Mouse (Mus musculus) heart, embryonic 16.5 days (tissue): ENCODE measurements at regions not wholly inside any gene's neighbourhood (a gene's known extent, or its start where the extent isn't known, plus 50 kb on each side); places are given as distances from the start of the nearest gene placed in this dataset.
A peak's percentile ranks its signal among the peaks of the same experiment; 100 is the strongest.

Source experiments
- ATAC-seq: fragments of 200-750 bp; cut with Nextera tagmentation; replicated peaks from 2 replicates; pipeline ENCODE4 v1.8.0; 2017; ENCODE audit warnings: moderate number of reproducible peaks; ENCODE audit not compliant: insufficient read depth, low FRiP score; ENCODE audit errors: extremely low read depth
- H3K27ac ChIP-seq: fragments of 300-500 bp; sonication (generic); 2 replicates; pipeline ENCODE4 v1.5.1; 2014; ENCODE audit warnings: mild to moderate bottlenecking, low read length, control low read depth, moderate library complexity
- H3K27me3 ChIP-seq: fragments of 300-500 bp; sonication (generic); 2 replicates; pipeline ENCODE4 v1.6.1; 2014; ENCODE audit warnings: low read length, mixed read lengths; ENCODE audit not compliant: control insufficient read depth, insufficient read depth
- H3K36me3 ChIP-seq: fragments of 300-500 bp; sonication (generic); 2 replicates; pipeline ENCODE4 v1.6.1; 2014; ENCODE audit not compliant: control insufficient read depth, insufficient read depth
- H3K4me1 ChIP-seq: fragments of 300-500 bp; sonication (generic); 2 replicates; pipeline ENCODE4 v1.6.1; 2014; ENCODE audit warnings: low read length, mixed read lengths; ENCODE audit not compliant: control insufficient read depth, insufficient read depth
- H3K4me2 ChIP-seq: fragments of 300-500 bp; sonication (generic); 2 replicates; pipeline ENCODE4 v1.6.1; 2014; ENCODE audit warnings: low read depth, mild to moderate bottlenecking, control low read depth, low read length
- H3K4me3 ChIP-seq: fragments of 300-500 bp; sonication (generic); 2 replicates; pipeline ENCODE4 v1.5.1; 2014; ENCODE audit warnings: mild to moderate bottlenecking, control low read depth, low read length
- H3K9ac ChIP-seq: fragments of 300-500 bp; sonication (generic); 2 replicates; pipeline ENCODE4 v1.6.1; 2014; ENCODE audit warnings: low read length, control low read depth
- H3K9me3 ChIP-seq: fragments of 300-500 bp; sonication (generic); replicated peaks from 2 replicates; pipeline ENCODE4 v1.6.1; 2016; ENCODE audit warnings: low read length; ENCODE audit not compliant: control insufficient read depth
- WGBS: fragments of 180-500 bp; shearing (Covaris S2); extraction: QIAGEN DNeasy Blood & Tissue Kit; methylation state at CpG from one replicate; pipeline ENCODE4 v1.1.7; 2014; 5-methylcytosine and 5-hydroxymethylcytosine counted together

DNA sequence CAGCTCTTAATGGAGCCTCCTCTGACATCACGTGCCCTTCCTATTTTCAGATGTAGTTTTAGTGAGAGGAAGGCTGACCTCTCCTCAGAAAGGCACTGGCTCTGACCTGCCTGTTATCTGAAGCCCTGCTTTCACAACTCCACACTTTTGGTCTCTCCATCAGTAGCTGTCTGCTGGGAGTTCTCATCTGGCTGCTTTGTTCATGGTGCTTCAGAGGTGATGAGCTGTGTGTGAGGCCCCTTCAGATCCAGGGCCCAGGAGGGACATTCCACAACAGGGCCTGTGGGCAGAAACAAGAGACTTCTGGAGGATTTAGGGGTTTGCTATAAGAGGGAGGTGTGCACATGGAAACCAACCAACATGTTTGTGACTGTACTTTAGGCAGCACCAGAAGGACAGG, 50.8 kb upstream of the Fhl2 start:
- no peak overlapping the region for H3K4me3 ChIP-seq
- 0 out of 2 replicates have a peak overlapping the region, but pooled peaks have one; percentile 3 for H3K4me2 ChIP-seq
- no peaks in the 10 kb centered on the region for H3K36me3 ChIP-seq
- no peak overlapping the region for H3K9ac ChIP-seq
- H3K27ac ChIP-seq: peak overlapping the region; percentile 88
- WGBS: 24% methylated on average over 1 of the region's 1 CpGs
- peaks cover 21% of the 10 kb centered on the region for H3K4me1 ChIP-seq
- no peaks in the 10 kb centered on the region for H3K27me3 ChIP-seq
- no peaks in the 10 kb centered on the region for H3K9me3 ChIP-seq
- peak; percentile 96 for ATAC-seq

DNA sequence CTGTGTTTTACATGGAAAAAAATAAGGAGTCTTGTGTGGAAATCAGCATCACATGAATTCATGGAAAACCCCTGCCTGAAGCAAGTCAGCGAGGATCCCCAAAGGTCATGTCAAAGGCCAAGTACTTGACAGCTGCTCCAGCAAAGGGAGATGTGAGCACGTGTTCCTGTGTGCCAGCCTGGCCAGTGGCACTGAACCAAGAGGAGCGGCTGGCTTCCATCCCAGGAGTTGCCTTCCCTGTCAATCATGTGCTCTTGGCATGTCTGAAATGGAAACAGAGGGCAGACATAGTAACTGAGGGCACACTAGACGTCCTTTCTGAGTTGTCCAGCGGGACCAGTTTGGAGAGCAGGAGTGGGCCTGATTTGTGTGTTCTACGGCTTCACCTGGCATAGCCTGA, 53.5 kb upstream of the Fhl2 start:
- peaks cover 21% of the 10 kb centered on the region for H3K4me1 ChIP-seq
- 45% methylated on average over 6 of the region's 6 CpGs for WGBS
- no peak overlapping the region for H3K4me3 ChIP-seq
- peak; percentile 47 for ATAC-seq
- no peaks in the 10 kb centered on the region for H3K36me3 ChIP-seq
- no peaks in the 10 kb centered on the region for H3K27me3 ChIP-seq
- H3K27ac ChIP-seq: peak overlapping the region; percentile 83
- no peak overlapping the region; the same call in 1 of the 2 replicates for H3K9ac ChIP-seq
- H3K4me2 ChIP-seq: no peak overlapping the region
- H3K9me3 ChIP-seq: no peaks in the 10 kb centered on the region

DNA sequence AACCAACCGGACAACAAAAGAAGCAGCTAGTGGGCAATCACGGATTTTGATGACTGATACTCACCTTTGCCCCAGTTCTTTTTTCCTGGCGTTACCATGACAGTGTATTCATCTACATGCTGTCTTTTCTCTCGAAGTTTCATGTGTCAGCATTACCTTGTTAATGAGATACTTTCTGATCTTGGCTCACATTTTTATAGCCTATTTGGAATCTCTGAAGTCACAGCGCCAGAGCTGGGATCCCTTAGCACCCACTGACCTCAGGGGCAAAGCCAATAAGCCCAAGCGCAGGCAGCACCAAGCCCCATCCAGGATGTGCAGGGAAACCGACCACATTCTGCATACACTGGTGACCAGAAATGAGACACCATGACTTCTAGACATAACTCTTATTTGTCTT, 54.6 kb upstream of the Fhl2 start:
- 87% methylated on average over 7 of the region's 7 CpGs for WGBS
- Histone ChIP-seq H3K4me1 (peaks cover 25% of the 10 kb centered on the region), H3K36me3 (no peaks in the 10 kb centered on the region), H3K9ac (no peak overlapping the region), H3K4me2 (no peak overlapping the region), H3K27ac (no peak overlapping the region), H3K4me3 (no peak overlapping the region), H3K9me3 (no peaks in the 10 kb centered on the region), H3K27me3 (no peaks in the 10 kb centered on the region)
- no peak for ATAC-seq

DNA sequence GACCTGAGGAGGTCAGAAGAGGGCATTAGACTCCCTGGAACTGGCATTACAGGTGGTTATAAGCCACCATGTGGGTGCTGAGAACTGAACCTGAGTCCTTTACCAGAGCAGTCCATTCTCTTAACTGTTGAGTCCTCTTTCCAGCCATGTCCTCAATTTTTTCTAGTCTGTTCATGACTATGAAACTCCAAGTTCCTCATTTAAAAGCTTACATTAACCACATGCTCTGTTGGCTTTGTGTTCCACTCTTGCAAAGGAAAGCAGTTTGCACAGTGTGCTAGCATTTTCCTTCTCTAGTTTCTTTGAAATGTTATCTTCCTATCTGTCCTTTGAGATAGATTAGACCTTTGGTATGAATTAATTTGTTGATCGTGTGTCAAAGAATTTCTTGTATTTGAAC, 57.3 kb upstream of the Fhl2 start:
- no peaks in the 10 kb centered on the region for H3K27me3 ChIP-seq
- WGBS: 83% methylated on average over 1 of the region's 1 CpGs
- no peak overlapping the region for H3K27ac ChIP-seq
- H3K4me1 ChIP-seq: peaks cover 28% of the 10 kb centered on the region
- no peak overlapping the region for H3K9ac ChIP-seq
- no peaks in the 10 kb centered on the region for H3K9me3 ChIP-seq
- no peaks in the 10 kb centered on the region for H3K36me3 ChIP-seq
- no peak overlapping the region for H3K4me2 ChIP-seq
- no peak for ATAC-seq
- H3K4me3 ChIP-seq: no peak overlapping the region

DNA sequence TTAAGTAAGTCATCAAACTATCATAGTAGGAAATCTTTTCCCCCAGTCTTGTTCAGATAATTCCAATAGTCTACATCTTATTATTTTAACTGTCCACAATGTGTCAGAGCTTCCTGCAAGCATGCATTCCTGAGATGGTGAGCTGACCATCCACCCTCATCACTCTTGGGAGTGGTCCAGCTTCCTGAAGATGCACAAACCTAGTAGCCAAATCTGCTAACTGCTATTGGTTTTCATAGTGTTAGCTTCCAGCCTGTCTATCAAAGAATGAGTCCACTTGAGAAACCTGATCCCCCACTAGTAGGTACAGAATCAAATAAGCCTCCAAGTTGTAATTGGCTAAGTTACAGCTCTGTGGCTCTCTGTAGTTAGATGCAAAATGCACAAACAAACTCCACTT, 59.3 kb upstream of the Fhl2 start:
- ATAC-seq: no peak
- no peaks in the 10 kb centered on the region for H3K36me3 ChIP-seq
- H3K4me2 ChIP-seq: no peak overlapping the region
- H3K27me3 ChIP-seq: no peaks in the 10 kb centered on the region
- H3K27ac ChIP-seq: peak overlapping the region; percentile 55; the same call in 1 of the 2 replicates
- H3K9ac ChIP-seq: no peak overlapping the region
- H3K4me1 ChIP-seq: peaks cover 31% of the 10 kb centered on the region
- H3K9me3 ChIP-seq: no peaks in the 10 kb centered on the region
- H3K4me3 ChIP-seq: no peak overlapping the region

DNA sequence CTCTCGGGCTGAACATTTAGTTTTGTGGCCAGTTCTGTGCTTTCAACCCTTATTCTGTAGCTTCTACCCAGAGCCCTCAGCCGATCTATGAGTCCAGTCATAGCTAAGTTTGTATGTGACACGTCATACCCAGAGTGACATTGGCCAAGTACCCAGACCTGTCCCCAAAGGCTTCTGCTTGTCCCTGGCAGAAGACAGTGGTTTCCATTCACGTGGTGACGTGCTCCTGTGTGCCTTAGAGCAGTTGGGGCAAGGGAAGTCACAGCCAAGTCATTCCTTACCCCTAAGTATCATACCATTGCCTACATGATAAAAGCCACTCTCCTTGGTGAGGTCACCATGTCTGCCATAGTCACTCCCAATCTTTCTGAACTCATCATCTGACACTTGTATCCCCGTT, 61.1 kb upstream of the Fhl2 start:
- H3K27me3 ChIP-seq: no peaks in the 10 kb centered on the region
- H3K27ac ChIP-seq: no peak overlapping the region
- H3K4me1 ChIP-seq: peaks cover 31% of the 10 kb centered on the region
- WGBS: 77% methylated on average over 6 of the region's 6 CpGs
- no peak overlapping the region for H3K4me3 ChIP-seq
- H3K9ac ChIP-seq: no peak overlapping the region
- ATAC-seq: no peak
- H3K9me3 ChIP-seq: no peaks in the 10 kb centered on the region
- H3K4me2 ChIP-seq: no peak overlapping the region
- H3K36me3 ChIP-seq: no peaks in the 10 kb centered on the region

DNA sequence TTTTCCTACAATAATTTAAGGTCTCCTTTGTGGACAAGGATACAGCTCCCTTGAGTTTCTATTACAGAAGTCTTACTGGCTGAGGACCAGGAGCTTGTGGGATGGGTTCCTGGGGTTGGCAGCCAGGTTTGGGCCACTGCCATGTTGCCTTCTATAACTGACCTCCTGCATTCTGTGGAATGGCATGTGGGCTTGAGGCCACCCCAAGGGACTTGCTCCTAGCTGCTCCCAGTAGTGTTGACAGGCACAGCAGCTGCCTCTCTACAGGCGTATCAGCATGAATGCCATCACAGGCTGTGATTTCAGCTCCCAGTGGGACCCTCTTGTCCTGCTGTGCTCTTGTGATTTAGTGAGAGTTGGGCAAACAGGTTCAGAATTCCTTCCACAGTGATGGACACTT, 63.1 kb upstream of the Fhl2 start:
- Histone ChIP-seq H3K27ac (peak overlapping the region; percentile 77), H3K4me2 (no peak overlapping the region; the same call in 1 of the 2 replicates), H3K9ac (no peak overlapping the region), H3K9me3 (no peaks in the 10 kb centered on the region), H3K4me1 (peaks cover 34% of the 10 kb centered on the region), H3K36me3 (no peaks in the 10 kb centered on the region), H3K27me3 (no peaks in the 10 kb centered on the region), H3K4me3 (no peak overlapping the region)
- ATAC-seq: peak; percentile 94
- 26% methylated on average over 1 of the region's 1 CpGs for WGBS

DNA sequence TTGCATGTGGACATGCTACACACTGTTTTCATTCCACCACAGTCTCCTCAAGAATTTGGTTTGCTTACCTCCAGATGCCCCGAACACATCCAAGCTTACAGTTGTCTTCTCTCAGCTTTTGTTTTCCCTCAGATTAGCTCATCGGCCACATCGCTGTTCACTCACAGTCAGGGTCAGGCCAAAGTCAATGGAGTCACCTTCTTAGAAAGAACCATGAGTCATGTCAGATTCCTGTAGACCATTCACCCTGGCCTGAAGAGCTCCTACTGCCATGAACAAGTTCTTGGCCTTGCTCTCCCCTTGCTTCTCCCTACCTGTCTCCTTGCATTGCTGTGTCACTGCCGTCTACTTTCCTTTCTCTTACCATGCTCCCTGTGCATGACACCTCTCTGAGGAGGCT, 63.7 kb upstream of the Fhl2 start:
- 64% methylated on average over 4 of the region's 4 CpGs for WGBS
- ATAC-seq: no peak
- H3K27ac ChIP-seq: peak overlapping the region; percentile 67

DNA sequence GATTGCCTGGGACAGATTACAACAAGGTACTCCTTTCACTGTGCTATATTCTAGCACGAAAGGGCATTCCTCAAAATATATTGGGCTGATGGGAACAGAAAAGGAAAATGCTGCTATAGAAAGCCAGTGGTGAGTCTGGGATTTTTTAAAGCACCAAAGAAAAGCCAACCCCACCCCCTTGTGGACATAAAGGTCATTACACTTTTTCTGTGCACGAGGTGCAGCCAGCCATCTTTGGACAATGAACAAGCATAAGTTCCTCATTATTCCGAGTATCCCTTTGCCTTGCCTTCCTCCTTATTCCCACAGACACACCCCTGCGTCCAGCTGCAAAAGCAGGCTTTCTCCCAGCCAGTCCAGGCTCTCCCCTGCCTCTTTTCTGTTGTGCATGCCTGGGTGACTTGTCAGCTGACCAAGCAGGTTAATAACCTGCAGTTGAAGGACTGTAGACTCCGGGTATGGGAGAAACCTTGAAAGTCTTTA, 67.7 kb upstream of the Fhl2 start:
- H3K4me3 ChIP-seq: no peak overlapping the region
- ATAC-seq: no peak
- peak overlapping the region; percentile 49 for H3K9ac ChIP-seq
- H3K4me1 ChIP-seq: peaks cover 13% of the 10 kb centered on the region
- H3K9me3 ChIP-seq: no peaks in the 10 kb centered on the region
- H3K4me2 ChIP-seq: peak overlapping the region; percentile 47
- no peak overlapping the region for H3K27ac ChIP-seq
- H3K27me3 ChIP-seq: no peaks in the 10 kb centered on the region
- WGBS: 10% methylated on average over 5 of the region's 5 CpGs
- H3K36me3 ChIP-seq: no peaks in the 10 kb centered on the region

More for the DNA sequence above, 63.7 kb upstream of the Fhl2 start:
- Histone ChIP-seq H3K27me3 (no peaks in the 10 kb centered on the region), H3K9me3 (no peaks in the 10 kb centered on the region), H3K36me3 (no peaks in the 10 kb centered on the region), H3K9ac (no peak overlapping the region), H3K4me1 (peaks cover 34% of the 10 kb centered on the region), H3K4me3 (no peak overlapping the region), H3K4me2 (no peak overlapping the region)
